Mouse (Mus musculus): Measurements from ENCODE around the gene Myt1l. TPM values are rescaled to one million over a fixed set of nuclear protein-coding genes. Genes with fewer than 3 reads are reported as not detected.

Myt1l gene
- polyA plus RNA-seq, 1 experiment from 2014 or later = 0.03 TPM

DNA sequence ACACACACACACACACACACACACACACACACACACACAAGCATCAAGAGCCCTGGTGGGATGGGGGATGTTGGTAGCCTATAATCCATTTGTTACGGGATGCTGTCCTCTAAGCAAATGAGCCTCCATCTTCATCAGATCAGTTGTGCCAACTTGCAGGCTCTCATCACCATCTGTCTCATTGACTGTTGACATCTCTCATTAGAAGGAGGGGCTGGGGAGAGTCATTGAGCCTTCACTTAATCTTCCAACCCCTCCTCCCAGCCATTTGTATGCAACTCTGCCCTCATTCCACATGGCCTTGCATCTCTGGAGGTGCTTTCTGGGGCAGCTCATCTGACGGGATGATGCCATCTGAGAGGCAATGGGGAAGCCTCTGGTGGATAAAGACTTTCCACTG, 200.1 kb downstream of the Myt1l start:
- in situ Hi-C loops (cut with MboI; ENCODE audit: low pct_unique_long_range_greater_than_20kb) = no loop called here
- CTCF ChIA-PET = no interaction called here
- no peak for TF ChIP-seq CTCF (IDR thresholded peaks at IDR 0.05)
- DNase-seq (ENCODE audit: low read depth, low spot score) (no peak), ATAC-seq (no peak)
- POLR2A ChIA-PET = no interaction called here
- H3K27me3 ChIP-seq = no peaks in the 10 kb centered on the region

DNA sequence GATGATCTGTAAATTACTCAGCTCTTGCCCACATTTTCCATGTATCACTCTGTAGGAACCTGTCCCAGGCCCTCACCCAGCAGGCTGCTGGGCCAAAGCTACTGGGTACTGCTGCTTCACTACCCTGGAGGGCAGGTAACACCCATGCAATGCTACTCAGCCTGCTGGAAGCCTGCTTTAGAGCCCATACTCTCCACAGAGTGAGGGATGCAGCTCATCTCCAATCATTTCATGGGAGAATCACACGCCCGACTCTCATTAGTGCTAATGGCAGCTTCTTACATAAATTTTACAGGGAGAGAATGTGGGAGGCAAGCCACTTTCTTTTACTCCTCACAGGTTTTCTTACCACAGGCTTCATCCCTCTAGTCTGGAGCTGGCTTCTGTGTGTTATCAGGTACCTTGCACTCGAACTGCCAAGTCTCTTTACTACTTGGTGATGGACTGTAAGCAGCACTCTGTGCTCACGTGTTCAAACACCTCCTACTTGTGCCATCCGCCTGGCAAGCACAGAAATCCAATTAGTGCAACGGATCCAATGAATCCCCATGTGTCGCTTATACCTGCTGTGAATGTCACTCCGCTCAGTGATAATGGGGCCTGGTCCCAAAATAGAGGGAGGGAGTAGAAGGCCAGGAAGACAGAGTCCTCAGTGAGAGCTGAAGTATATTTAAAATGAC, 212.3 kb downstream of the Myt1l start:
- ATAC-seq (no peak), DNase-seq (ENCODE audit: low read depth, low spot score) (no peak)
- TF ChIP-seq CTCF (IDR thresholded peaks at IDR 0.05) = no peak
- CTCF ChIA-PET = no interaction called here
- H3K27me3 ChIP-seq = peaks cover 9% of the 10 kb centered on the region
- POLR2A ChIA-PET = no interaction called here
- in situ Hi-C loops (cut with MboI; ENCODE audit: low pct_unique_long_range_greater_than_20kb) = no loop called here

DNA sequence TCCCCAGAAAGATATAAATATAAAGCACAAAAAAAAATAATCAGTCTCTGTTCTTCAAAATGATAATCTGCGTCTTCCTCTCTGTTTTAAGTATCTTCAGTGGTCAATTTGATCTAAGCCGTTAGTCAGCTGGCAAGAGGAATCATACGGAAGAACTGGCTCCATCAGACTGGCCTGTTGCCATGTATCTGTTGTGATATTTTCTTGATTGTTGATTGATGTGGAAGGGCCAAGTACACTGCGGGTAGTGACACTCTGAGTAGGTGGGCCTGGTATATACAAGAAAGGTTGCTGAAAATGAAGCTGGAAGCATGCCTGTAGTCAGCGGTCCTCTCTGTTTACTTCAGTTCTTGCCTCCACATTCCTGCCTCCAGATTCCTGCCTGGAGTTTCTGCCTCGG, 213.0 kb downstream of the Myt1l start:
- peaks cover 9% of the 10 kb centered on the region for H3K27me3 ChIP-seq
- TF ChIP-seq CTCF (IDR thresholded peaks at IDR 0.05) = no peak
- ChIA-PET POLR2A (no interaction called here), CTCF (no interaction called here)
- in situ Hi-C loops (cut with MboI; ENCODE audit: low pct_unique_long_range_greater_than_20kb) = no loop called here
- ATAC-seq (no peak), DNase-seq (ENCODE audit: low read depth, low spot score) (no peak)

DNA sequence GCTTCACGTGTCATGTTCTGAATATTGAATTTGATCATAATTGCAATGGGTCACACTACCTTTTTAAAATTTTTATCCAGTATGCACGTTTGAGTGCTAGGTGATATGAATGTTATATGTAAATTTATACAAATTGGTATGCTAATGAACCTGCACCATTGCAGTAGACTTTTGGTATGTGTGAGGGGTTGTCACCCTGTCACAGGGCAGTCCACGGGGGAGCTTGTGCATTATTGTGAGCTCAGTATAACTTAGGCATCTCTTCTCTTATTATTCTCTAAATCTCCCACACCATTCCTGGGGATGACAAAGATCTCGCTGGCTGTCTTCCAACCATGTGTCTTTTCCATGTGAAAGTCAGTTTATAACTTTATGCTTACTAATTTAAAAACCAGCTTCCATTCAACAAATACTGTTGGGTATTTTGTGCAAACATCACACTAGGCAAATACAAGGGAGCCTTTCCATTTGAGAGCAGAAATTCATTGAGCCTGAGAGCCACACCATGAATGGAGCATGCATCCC, 222.5 kb downstream of the Myt1l start:
- POLR2A ChIA-PET = no interaction called here
- CTCF ChIA-PET = no interaction called here
- no peak for DNase-seq (ENCODE audit: low read depth, low spot score)
- ATAC-seq = no peak
- in situ Hi-C loops (cut with MboI; ENCODE audit: low pct_unique_long_range_greater_than_20kb) = no loop called here
- TF ChIP-seq CTCF (IDR thresholded peaks at IDR 0.05) = no peak
- H3K27me3 ChIP-seq = peaks cover 4% of the 10 kb centered on the region

DNA sequence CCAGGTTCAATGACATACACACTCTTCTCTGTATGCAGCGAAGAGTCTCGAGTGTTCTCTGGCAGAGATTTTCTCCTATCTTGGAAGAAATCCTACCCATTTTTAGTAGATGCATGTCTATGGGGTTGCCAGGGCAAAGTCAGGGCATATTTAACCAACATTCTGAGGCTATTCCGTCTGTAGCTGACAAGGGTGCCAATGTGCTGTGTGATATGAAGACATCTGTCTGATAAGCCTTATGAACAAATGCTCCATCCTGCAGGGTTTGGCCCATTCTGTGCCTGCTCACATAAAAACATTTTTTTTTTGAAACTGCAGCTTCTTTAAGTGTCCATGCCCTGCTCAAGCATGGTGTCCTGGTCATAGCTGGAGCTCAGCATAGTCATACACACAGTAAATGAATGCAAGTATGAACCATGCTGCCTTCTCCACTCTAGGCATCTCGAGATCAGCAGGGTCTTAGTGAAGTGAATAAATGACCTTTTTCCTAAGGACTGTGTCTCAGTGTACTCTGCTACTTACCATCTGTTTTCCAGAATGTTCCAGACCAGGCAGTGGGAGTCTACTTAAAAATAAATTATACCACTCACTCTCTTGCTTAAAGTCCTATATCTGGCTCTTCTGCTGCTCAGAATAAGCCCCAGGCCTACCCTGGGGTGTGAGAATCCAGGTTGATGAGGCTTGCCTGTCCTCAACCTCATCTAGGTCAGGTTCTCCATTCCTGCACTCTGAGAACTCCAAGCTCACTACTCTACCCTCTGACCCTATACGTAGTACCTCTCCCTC, 227.1 kb downstream of the Myt1l start:
- in situ Hi-C loops (cut with MboI; ENCODE audit: low pct_unique_long_range_greater_than_20kb) = no loop called here
- no peak for DNase-seq (ENCODE audit: low read depth, low spot score)
- no peak for TF ChIP-seq CTCF (IDR thresholded peaks at IDR 0.05)
- H3K27me3 ChIP-seq = peaks cover 12% of the 10 kb centered on the region
- ChIA-PET CTCF (no interaction called here), POLR2A (no interaction called here)
- no peak for ATAC-seq

DNA sequence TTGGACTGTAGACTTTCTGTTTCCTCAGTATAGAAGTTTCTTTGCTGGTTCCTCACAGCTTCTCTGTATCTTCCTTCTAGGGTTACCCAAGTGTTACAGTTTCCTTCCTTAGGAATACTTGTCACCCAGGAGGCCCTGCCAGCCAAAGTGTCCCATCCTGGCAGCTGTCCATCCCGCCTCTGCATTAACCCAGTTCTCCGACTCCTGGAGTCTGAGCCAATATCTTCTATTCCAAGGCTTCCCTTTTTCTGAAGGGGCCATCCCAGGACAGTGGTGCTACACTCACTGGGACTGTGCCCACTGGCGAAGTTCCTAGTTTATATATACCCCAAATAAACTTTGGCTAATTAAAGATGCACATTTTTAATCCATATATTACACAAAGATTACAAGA, 227.7 kb downstream of the Myt1l start:
- H3K27me3 ChIP-seq = peaks cover 8% of the 10 kb centered on the region
- in situ Hi-C loops (cut with MboI; ENCODE audit: low pct_unique_long_range_greater_than_20kb) = no loop called here
- POLR2A ChIA-PET = no interaction called here
- TF ChIP-seq CTCF (IDR thresholded peaks at IDR 0.05) = no peak
- CTCF ChIA-PET = no interaction called here
- ATAC-seq = no peak
- DNase-seq (ENCODE audit: low read depth, low spot score) = no peak

DNA sequence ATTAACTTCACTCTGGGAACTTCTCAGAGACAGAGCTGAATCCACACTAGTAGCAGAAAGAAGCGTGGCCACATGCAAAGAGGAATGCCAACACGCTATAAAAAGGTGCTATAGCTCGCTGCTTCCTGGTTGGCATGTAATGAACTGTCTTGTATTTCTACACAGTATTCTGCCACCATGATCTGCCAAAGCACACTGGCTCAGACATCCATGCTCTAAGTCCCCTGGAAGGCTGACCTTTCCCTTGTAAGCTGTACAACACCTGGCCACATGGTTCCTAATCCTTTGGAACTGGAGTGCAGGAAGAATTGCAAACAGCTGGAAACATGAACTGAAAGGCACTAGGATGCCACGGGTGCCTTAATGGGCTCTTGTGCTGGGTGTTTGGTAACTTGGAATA, 232.4 kb downstream of the Myt1l start:
- in situ Hi-C loops (cut with MboI; ENCODE audit: low pct_unique_long_range_greater_than_20kb) = no loop called here
- peaks cover 11% of the 10 kb centered on the region for H3K27me3 ChIP-seq
- ATAC-seq = no peak
- POLR2A ChIA-PET = no interaction called here
- no peak for TF ChIP-seq CTCF (IDR thresholded peaks at IDR 0.05)
- DNase-seq (ENCODE audit: low read depth, low spot score) = no peak
- CTCF ChIA-PET = no interaction called here

DNA sequence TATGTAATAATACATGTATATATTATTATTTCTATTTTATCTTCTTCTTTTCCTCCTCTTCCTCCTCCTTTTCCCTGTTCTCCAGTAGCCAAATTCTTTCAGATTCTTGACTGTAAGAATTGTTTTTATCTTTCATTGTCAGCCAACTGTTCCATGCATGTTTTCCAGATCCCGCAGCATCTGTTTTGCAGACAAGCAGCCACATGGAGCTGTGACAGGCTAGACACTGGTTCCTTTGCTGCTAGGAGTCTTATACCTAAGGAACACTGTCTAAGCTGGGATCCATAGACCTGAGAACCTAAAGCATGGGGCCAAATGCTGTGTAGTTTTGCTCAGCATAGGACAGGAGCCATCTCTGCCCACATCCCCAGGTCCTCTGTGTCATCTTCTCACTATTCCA, 238.0 kb downstream of the Myt1l start:
- DNase-seq (ENCODE audit: low read depth, low spot score) (no peak), ATAC-seq (no peak)
- no peak for TF ChIP-seq CTCF (IDR thresholded peaks at IDR 0.05)
- H3K27me3 ChIP-seq = peaks cover 14% of the 10 kb centered on the region
- in situ Hi-C loops (cut with MboI; ENCODE audit: low pct_unique_long_range_greater_than_20kb) = no loop called here
- ChIA-PET POLR2A (no interaction called here), CTCF (no interaction called here)

DNA sequence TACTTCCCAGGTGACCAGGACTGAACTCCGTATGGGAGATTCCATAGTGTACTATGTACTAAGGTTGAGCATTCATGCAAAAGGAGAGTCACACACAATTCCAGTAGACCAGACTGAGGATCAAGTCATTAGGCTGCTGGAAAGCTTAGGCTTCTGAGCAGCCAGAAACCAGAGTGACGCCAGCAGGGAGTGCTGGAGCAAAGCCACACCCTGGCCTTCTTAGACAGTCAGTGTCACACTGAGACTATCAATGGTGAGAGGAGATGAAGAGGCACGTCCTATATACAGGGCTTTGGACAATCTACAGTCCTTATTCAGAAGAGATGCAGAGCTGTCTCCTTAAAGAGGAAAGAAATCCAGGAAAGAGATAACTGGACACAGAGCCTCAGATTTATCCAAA, 243.6 kb downstream of the Myt1l start:
- ATAC-seq (no peak), DNase-seq (ENCODE audit: low read depth, low spot score) (no peak)
- H3K27me3 ChIP-seq = peaks cover 36% of the 10 kb centered on the region
- TF ChIP-seq CTCF (IDR thresholded peaks at IDR 0.05) = no peak
- in situ Hi-C loops (cut with MboI; ENCODE audit: low pct_unique_long_range_greater_than_20kb) = no loop called here
- POLR2A ChIA-PET = no interaction called here
- CTCF ChIA-PET = no interaction called here

DNA sequence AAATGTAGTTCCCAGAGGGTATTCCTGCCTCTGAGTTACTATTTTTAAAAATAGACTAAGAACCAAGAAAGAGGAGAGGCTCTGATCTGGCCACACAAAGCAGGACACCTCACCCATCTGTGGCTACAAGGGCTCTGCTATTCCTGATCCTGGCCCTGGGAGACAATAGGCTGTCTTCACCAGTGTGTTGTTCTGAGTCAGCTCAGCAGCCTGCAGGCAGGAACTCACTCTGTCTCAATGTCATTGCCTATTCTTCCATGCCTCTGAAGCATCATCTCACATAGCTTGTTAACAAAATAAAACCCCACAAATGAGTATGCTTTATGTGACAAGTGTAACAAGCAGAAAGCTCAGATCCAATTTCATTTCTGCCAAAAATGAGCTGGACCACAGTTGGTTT, 244.2 kb downstream of the Myt1l start:
- peaks cover 40% of the 10 kb centered on the region for H3K27me3 ChIP-seq
- no peak for TF ChIP-seq CTCF (IDR thresholded peaks at IDR 0.05)
- ATAC-seq (no peak), DNase-seq (ENCODE audit: low read depth, low spot score) (no peak)
- in situ Hi-C loops (cut with MboI; ENCODE audit: low pct_unique_long_range_greater_than_20kb) = no loop called here
- ChIA-PET CTCF (no interaction called here), POLR2A (no interaction called here)

DNA sequence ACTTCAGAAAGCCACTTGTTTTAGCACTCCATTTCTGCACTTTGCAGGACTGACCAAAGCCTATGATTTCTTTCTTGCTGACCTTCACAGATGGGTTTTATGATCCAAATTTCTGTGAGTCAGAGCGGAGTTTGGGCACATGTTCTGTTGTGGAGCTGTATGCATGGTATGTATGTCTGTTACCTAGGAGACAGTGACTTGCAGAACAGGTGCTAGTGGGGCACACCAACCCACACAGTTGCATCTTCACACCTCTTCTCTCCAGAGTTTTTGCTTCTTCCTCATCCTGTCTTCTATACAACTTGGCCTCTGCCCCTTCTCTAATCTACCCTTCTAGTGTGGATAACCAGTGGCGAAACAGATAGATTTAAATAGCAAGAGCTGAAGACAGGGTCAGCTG, 250.7 kb downstream of the Myt1l start:
- POLR2A ChIA-PET = no interaction called here
- ATAC-seq (no peak), DNase-seq (ENCODE audit: low read depth, low spot score) (no peak)
- in situ Hi-C loops (cut with MboI; ENCODE audit: low pct_unique_long_range_greater_than_20kb) = no loop called here
- H3K27me3 ChIP-seq = peaks cover 48% of the 10 kb centered on the region
- CTCF ChIA-PET = no interaction called here
- TF ChIP-seq CTCF (IDR thresholded peaks at IDR 0.05) = no peak
